Mouse (Mus musculus) megakaryocyte, adult 5-6 weeks (primary cell): Measurements from ENCODE around the gene Thra. TPM values are rescaled to one million over a fixed set of nuclear protein-coding genes. Genes with fewer than 3 reads are reported as not detected.
A peak's percentile ranks its signal among the peaks of the same experiment; 100 is the strongest.

Experiments used
- ATAC-seq: 2 replicates; pipeline ENCODE4 v1.8.0; 2016; ENCODE audit warnings: mild to moderate bottlenecking, inconsistent platforms; ENCODE audit not compliant: poor library complexity, severe bottlenecking
- total RNA-seq, 2 experiments: library from RNA; stranded (forward) in 1 of 2; stranded (reverse) in 1 of 2; fragments of 153-499, 151-499 nt in 1 of 2; fragments of 221-1000, 200-1000 nt in 1 of 2; gene quantifications; 2 replicates each; pipeline versions ENCODE4 v1.2.3 to v1.2.4; 2015 to 2017

Gene Thra
- total RNA-seq, 2 experiments from 2014 or later: 9.0 to 11.6 TPM

- no peak for ATAC-seq
Observed at GRCm38 (mm10) chr11:98776052-98776764, 35.8 kb downstream of the Thra start.

- no peak for ATAC-seq
Observed at GRCm38 (mm10) chr11:98776843-98777590, 36.6 kb downstream of the Thra start.

- ATAC-seq: no peak
Observed at GRCm38 (mm10) chr11:98777888-98778287, 37.5 kb downstream of the Thra start.

GRCm38 (mm10) chr11:98781851-98782512 lies 41.5 kb downstream of the Thra start:
- ATAC-seq: no peak

GRCm38 (mm10) chr11:98782651-98783235 lies 42.3 kb downstream of the Thra start:
- ATAC-seq: no peak

- peak; percentile 72 for ATAC-seq
Observed at GRCm38 (mm10) chr11:98783236-98783696, 42.8 kb downstream of the Thra start.

- ATAC-seq: no peak
Observed at GRCm38 (mm10) chr11:98784139-98784538, 43.7 kb downstream of the Thra start.

- no peak for ATAC-seq
Observed at GRCm38 (mm10) chr11:98785214-98785613, 44.8 kb downstream of the Thra start.

- ATAC-seq: no peak
Observed at GRCm38 (mm10) chr11:98785772-98786281, 45.4 kb downstream of the Thra start.

GRCm38 (mm10) chr11:98786359-98787214 lies 46.1 kb downstream of the Thra start:
- peak; percentile 62 for ATAC-seq

GRCm38 (mm10) chr11:98787229-98787628 lies 46.8 kb downstream of the Thra start:
- ATAC-seq: no peak

- ATAC-seq: no peak
Observed at GRCm38 (mm10) chr11:98787691-98788090, 47.3 kb downstream of the Thra start.

- ATAC-seq: no peak
Observed at GRCm38 (mm10) chr11:98788139-98788538, 47.7 kb downstream of the Thra start.

GRCm38 (mm10) chr11:98788550-98789218 lies 48.2 kb downstream of the Thra start:
- peak; percentile 92 for ATAC-seq

- ATAC-seq: peak; percentile 14
Observed at GRCm38 (mm10) chr11:98789219-98789807, 48.9 kb downstream of the Thra start.

GRCm38 (mm10) chr11:98789824-98790223 lies 49.4 kb downstream of the Thra start:
- no peak for ATAC-seq

- ATAC-seq: no peak
Observed at GRCm38 (mm10) chr11:98790631-98791205, 50.3 kb downstream of the Thra start.

GRCm38 (mm10) chr11:98791448-98791847 lies 51.0 kb downstream of the Thra start:
- no peak for ATAC-seq

GRCm38 (mm10) chr11:98792081-98792480 lies 51.6 kb downstream of the Thra start:
- no peak for ATAC-seq
